Mouse (Mus musculus): Measurements from ENCODE around the gene Glt1d1. TPM values are rescaled to one million over a fixed set of nuclear protein-coding genes. Genes with fewer than 3 reads are reported as not detected.

Gene Glt1d1
- polyA plus RNA-seq, 1 experiment from 2014 or later: 1.9 TPM

DNA sequence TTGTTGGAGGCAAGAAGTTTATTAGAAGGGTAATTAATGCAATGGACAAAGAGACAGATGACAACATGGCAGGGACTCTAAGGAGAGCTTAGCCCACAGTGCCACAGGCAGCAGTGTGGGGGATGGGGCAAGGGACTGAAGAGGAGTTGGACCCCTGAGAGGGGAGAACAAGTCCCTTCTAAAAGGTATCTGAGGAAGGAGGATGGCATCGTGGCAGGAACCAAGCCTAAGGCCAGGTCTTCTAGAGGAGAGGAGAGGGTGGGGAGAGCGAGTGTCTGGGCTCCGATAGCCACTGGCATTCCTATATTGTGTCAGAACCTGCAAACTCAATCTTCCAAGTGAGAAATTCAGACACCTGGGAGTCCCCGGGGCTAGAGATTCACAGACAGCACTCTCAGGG is 126.5 kb downstream of the Glt1d1 start:
- H3K27ac ChIP-seq: no peak overlapping the region
- no peaks in the 10 kb centered on the region for H3K27me3 ChIP-seq
- no peaks in the 10 kb centered on the region for H3K9me3 ChIP-seq
- peaks cover 10% of the 10 kb centered on the region; the same call in 1 of the 2 replicates for H3K4me1 ChIP-seq
- H3K9ac ChIP-seq: no peak overlapping the region
- H3K4me3 ChIP-seq (replicated peaks): no peak overlapping the region
- no peak overlapping the region for H3K4me2 ChIP-seq
- ATAC-seq (ENCODE audit: low FRiP score): no peak
- WGBS: 79% methylated on average over 4 of the region's 4 CpGs
- no peaks in the 10 kb centered on the region for H3K36me3 ChIP-seq (replicated peaks)

Other genes with a start within 250 kb of the Glt1d1 start
- gene Slc15a4, start 635 bp downstream of the Glt1d1 start, polyA plus RNA-seq (2016; fragmentation: Nextera tagmentation; extraction: Ambion mirVana): 25.5 and 27.5 TPM in 2 replicates

Data from forebrain, embryonic 12.5 days (tissue).